Mouse (Mus musculus): ENCODE data around the gene 1700003H04Rik.

DNA sequence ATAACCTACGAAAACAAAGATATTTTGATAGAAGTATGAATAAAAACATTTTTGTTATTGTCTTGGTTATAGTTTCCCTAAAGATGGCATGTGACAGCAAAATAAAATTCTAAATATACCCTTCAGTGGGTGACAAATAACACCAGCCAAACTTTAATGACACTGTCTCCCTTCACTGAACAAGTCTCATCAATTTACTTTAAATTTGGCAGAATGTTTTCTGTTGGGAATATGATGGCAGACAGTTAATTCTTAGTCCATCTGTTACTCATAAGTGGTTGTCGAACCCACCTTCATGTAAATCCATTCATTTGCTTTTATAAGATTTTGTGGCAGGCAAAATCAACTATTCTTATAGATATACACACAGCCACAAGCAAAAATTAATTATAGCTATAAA, 42.6 kb downstream of the 1700003H04Rik start:
- TF ChIP-seq POLR2A (IDR thresholded peaks at IDR 0.05; ENCODE audit: borderline replicate concordance, control insufficient read depth, low read depth, low read length), result no peak
- no peak for TF ChIP-seq CTCF (IDR thresholded peaks at IDR 0.05; ENCODE audit: control insufficient read depth, insufficient read depth, low read length)

All from bone marrow, adult 2 months (tissue).